Mouse (Mus musculus): Measurements from ENCODE around the gene Depdc1b. TPM values are rescaled to one million over a fixed set of nuclear protein-coding genes. Genes with fewer than 3 reads are reported as not detected.

The Depdc1b gene
- total and polyA plus RNA-seq, 3 experiments: 21.2 to 25.3 TPM; not detected in 1

GRCm38 (mm10) chr13:108451122-108451521 is 135.0 kb downstream of the Depdc1b start:
- Histone ChIP-seq H3K79me2 (ENCODE audit: control insufficient read depth, insufficient read depth, low read length, poor library complexity) (no peaks in the 10 kb centered on the region), H3K36me3 (ENCODE audit: control insufficient read depth in 1 of 2, insufficient read depth in 2 of 2, low read length in 2 of 2) (peaks cover 0 to 13% of the 10 kb centered on the region in 2 experiments; a peak in 2 of 4 replicates), H3K4me3 (ENCODE audit: control insufficient read depth in 1 of 2, insufficient read depth in 1 of 2, low read depth in 2 of 2, low read length in 2 of 2) (no peak overlapping the region), H3K27me3 (ENCODE audit: control insufficient read depth in 1 of 2, insufficient read depth in 2 of 2, low read length in 2 of 2) (peaks cover 0 to 2% of the 10 kb centered on the region in 2 experiments; a peak in 3 of 4 replicates), H3K9me3 (replicated peaks; ENCODE audit: insufficient read depth, low read length) (no peaks in the 10 kb centered on the region), H3K4me1 (ENCODE audit: control insufficient read depth in 1 of 2, insufficient read depth in 2 of 2, low read length in 2 of 2) (peaks cover 0 to 9% of the 10 kb centered on the region in 2 experiments; a peak in 3 of 4 replicates), H3K9ac (ENCODE audit: control insufficient read depth, low read depth, low read length, poor library complexity, severe bottlenecking) (no peak overlapping the region), H3K27ac (ENCODE audit: control insufficient read depth, low read depth, low read length) (no peak overlapping the region)
- DNase-seq (ENCODE audit: low read depth, low spot score): no peak
- TF ChIP-seq MYC (IDR thresholded peaks at IDR 0.05; ENCODE audit: low read depth, low read length) (no peak), NELFE (IDR thresholded peaks at IDR 0.05; ENCODE audit: low read depth, low read length) (no peak), ZMIZ1 (IDR thresholded peaks at IDR 0.05; ENCODE audit: low read depth, low read length) (no peak), ZNF384 (IDR thresholded peaks at IDR 0.05; ENCODE audit: low read depth, low read length) (no peak), TAL1 (IDR thresholded peaks at IDR 0.05; ENCODE audit: low read length) (no peak)

DNA sequence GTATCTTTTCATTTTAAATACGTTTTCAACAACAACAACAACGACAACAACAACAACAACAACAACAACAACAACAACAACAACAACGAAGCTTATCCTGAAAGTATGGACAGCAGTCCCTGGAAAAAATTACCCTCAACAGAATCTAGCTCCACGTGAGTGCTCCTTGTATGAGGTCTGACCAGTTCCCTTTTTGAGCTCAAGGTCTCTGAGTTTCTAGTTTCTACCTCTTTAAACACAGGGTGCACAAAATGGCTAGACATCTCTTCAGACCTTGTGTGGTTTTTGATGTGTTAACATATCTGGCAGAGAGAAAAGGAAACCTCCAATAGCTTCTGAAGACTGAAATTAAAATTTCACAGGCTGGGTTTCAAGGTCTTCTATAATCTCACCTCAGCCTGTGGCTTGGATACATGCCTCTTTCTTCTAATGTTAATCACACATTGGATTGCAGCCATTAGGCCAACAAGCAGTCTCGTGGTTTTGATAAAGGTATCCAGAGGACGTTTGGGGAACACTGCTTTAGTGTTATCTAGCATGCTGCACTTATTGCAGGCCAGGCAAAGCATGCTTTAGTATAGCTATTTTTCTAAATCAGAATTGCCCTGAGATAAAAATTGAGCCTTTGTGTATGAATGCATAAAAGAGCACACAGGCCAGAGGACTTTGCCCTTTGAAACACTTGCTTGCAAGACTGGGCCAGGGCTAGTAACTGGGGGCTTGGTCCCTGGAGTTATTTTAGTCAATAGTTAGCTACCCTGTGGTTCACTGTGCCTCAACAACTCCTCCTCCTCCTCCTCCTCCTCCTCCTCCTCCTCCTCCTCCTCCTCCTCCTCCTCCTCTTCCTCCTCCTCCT is 137.2 kb downstream of the Depdc1b start:
- Histone ChIP-seq H3K79me2 (ENCODE audit: control insufficient read depth, insufficient read depth, low read length, poor library complexity) (no peaks in the 10 kb centered on the region), H3K4me3 (ENCODE audit: control insufficient read depth in 1 of 2, insufficient read depth in 1 of 2, low read depth in 2 of 2, low read length in 2 of 2) (no peak overlapping the region), H3K9me3 (replicated peaks; ENCODE audit: insufficient read depth, low read length) (no peaks in the 10 kb centered on the region), H3K36me3 (ENCODE audit: control insufficient read depth in 1 of 2, insufficient read depth in 2 of 2, low read length in 2 of 2) (peaks cover 0 to 13% of the 10 kb centered on the region in 2 experiments; a peak in 2 of 4 replicates), H3K9ac (ENCODE audit: control insufficient read depth, low read depth, low read length, poor library complexity, severe bottlenecking) (no peak overlapping the region), H3K27me3 (ENCODE audit: control insufficient read depth in 1 of 2, insufficient read depth in 2 of 2, low read length in 2 of 2) (peaks cover 0 to 2% of the 10 kb centered on the region in 2 experiments; a peak in 2 of 4 replicates), H3K4me1 (ENCODE audit: control insufficient read depth in 1 of 2, insufficient read depth in 2 of 2, low read length in 2 of 2) (peaks cover 0 to 9% of the 10 kb centered on the region in 2 experiments; a peak in 3 of 4 replicates), H3K27ac (ENCODE audit: control insufficient read depth, low read depth, low read length) (no peak overlapping the region)
- DNase-seq (ENCODE audit: low read depth, low spot score): peak; percentile 78
- no peak; the same call in 1 of the 2 replicates for TF ChIP-seq TAL1 (IDR thresholded peaks at IDR 0.05; ENCODE audit: low read length)
- peak; percentile 82; the same call in 1 of the 2 replicates for TF ChIP-seq MAFK (IDR thresholded peaks at IDR 0.05; ENCODE audit: borderline replicate concordance, low read depth, low read length)
- TF ChIP-seq GATA1 (IDR thresholded peaks at IDR 0.05; ENCODE audit: low read depth, low read length): peak; percentile 81
- peak; percentile 68 for TF ChIP-seq ETS1 (IDR thresholded peaks at IDR 0.05; ENCODE audit: low read depth, low read length)
- TF ChIP-seq BHLHE40 (IDR thresholded peaks at IDR 0.05; ENCODE audit: borderline replicate concordance, low read depth, low read length): peak; percentile 69; the same call in 1 of the 2 replicates
- TF ChIP-seq UBTF (IDR thresholded peaks at IDR 0.05; ENCODE audit: borderline replicate concordance, insufficient read depth, low read depth, low read length): no peak
- TF ChIP-seq NELFE (IDR thresholded peaks at IDR 0.05; ENCODE audit: low read depth, low read length): no peak
- peak; percentile 83; the same call in 1 of the 2 replicates for TF ChIP-seq MAX (IDR thresholded peaks at IDR 0.05; ENCODE audit: low read length)
- TF ChIP-seq KAT2A (conservative IDR thresholded peaks at IDR 0.05; ENCODE audit: low read depth, low read length): 0 out of 2 replicates have a peak, but pooled peaks have one; percentile 23
- TF ChIP-seq RCOR1 (IDR thresholded peaks at IDR 0.05; ENCODE audit: low read depth, low read length): peak; percentile 100
- no peak for TF ChIP-seq ZMIZ1 (IDR thresholded peaks at IDR 0.05; ENCODE audit: low read depth, low read length)
- TF ChIP-seq TCF12 (IDR thresholded peaks at IDR 0.05; ENCODE audit: low read depth, low read length): peak; percentile 71
- TF ChIP-seq MYC (IDR thresholded peaks at IDR 0.05; ENCODE audit: low read depth, low read length): peak; percentile 79
- peak; percentile 80 for TF ChIP-seq MXI1 (IDR thresholded peaks at IDR 0.05; ENCODE audit: low read depth, low read length)
- peak; percentile 23; the same call in 1 of the 2 replicates for TF ChIP-seq SMC3 (IDR thresholded peaks at IDR 0.05; ENCODE audit: low read depth, low read length)
- TF ChIP-seq EP300 (IDR thresholded peaks at IDR 0.05; ENCODE audit: low read depth in 1 of 2, low read length in 2 of 2): peak; percentile 69 to 83
- TF ChIP-seq ZC3H11A (IDR thresholded peaks at IDR 0.05; ENCODE audit: low read depth, low read length): no peak
- no peak for TF ChIP-seq JUND (IDR thresholded peaks at IDR 0.05; ENCODE audit: low read depth, low read length)
- peak; percentile 23; the same call in 1 of the 2 replicates for TF ChIP-seq GABPA (IDR thresholded peaks at IDR 0.05; ENCODE audit: low read depth, low read length)
- peak; percentile 20; the same call in 1 of the 2 replicates for TF ChIP-seq SIN3A (IDR thresholded peaks at IDR 0.05; ENCODE audit: low read length)

All from MEL (cell line).